Mouse (Mus musculus) adrenal gland, adult 18-20 months (tissue): Measurements from ENCODE around the gene Gal3st1. TPM values are rescaled to one million over a fixed set of nuclear protein-coding genes. Genes with fewer than 3 reads are reported as not detected.
A peak's percentile ranks its signal among the peaks of the same experiment; 100 is the strongest.
"Not testable (repeated sequence)": the region's sequence is repeated elsewhere in the genome, so short reads cannot be mapped to it uniquely, and the experiment has no call there.

Source experiments
- DNase-seq, 2 experiments: peaks; one replicate each; pipeline ENCODE4 v3.0.0; 2021 to 2022; ENCODE audit warnings: low spot score in 2 of 2
- long read RNA-seq, 2 experiments: library from polyadenylated mRNA; stranded (forward); transcript quantifications; one replicate each; pipeline ENCODE4 v2.0.0; 2021
- total RNA-seq, 2 experiments: library from RNA; stranded (reverse); gene quantifications; 1 replicate in 1 of 2; 2 replicates in 1 of 2; pipeline ENCODE4 v1.2.3; 2021

The Gal3st1 gene
- not detected for total RNA-seq
- long read RNA-seq, experiment 1: 0 reads
- long read RNA-seq, experiment 2: 0 reads

GRCm38 (mm10) chr11:3983291-3983862 is at the start of gene Gal3st1:
Gal3st1 (plus strand) TSS chr11:3983636.
- DNase-seq: no peak

- no peak for DNase-seq
Observed at GRCm38 (mm10) chr11:3933756-3934285, 49.6 kb upstream of the Gal3st1 start.

- no peak for DNase-seq
Observed at GRCm38 (mm10) chr11:3935135-3935534, 48.3 kb upstream of the Gal3st1 start.

GRCm38 (mm10) chr11:3936318-3936717 is 47.1 kb upstream of the Gal3st1 start:
- no peak for DNase-seq

GRCm38 (mm10) chr11:3937321-3937874 is 46.0 kb upstream of the Gal3st1 start:
- DNase-seq: no peak

- DNase-seq: no peak
Observed at GRCm38 (mm10) chr11:3941371-3941770, 42.1 kb upstream of the Gal3st1 start.

GRCm38 (mm10) chr11:3946386-3946785 is 37.0 kb upstream of the Gal3st1 start:
- DNase-seq: no peak

- DNase-seq: not testable (repeated sequence)
Observed at GRCm38 (mm10) chr11:3954876-3955275, 28.6 kb upstream of the Gal3st1 start.

GRCm38 (mm10) chr11:3955371-3955770 is 28.1 kb upstream of the Gal3st1 start:
- not testable (repeated sequence) for DNase-seq

- DNase-seq: no peak
Observed at GRCm38 (mm10) chr11:3960901-3961300, 22.5 kb upstream of the Gal3st1 start.

GRCm38 (mm10) chr11:3961761-3962160 is 21.7 kb upstream of the Gal3st1 start:
- DNase-seq: no peak

- no peak for DNase-seq
Observed at GRCm38 (mm10) chr11:3963155-3963554, 20.3 kb upstream of the Gal3st1 start.

- DNase-seq: peak; percentile 72 to 75
Observed at GRCm38 (mm10) chr11:3963610-3964415, 19.6 kb upstream of the Gal3st1 start, which contains the start of gene Pes1. Pes1 (plus strand) TSS chr11:3963975.

- DNase-seq: no peak
Observed at GRCm38 (mm10) chr11:3964416-3965172, 18.8 kb upstream of the Gal3st1 start.

- peak in 1 of 2 experiments; percentile 13 for DNase-seq
Observed at GRCm38 (mm10) chr11:3969837-3970236, 13.6 kb upstream of the Gal3st1 start.

GRCm38 (mm10) chr11:3970361-3970760 is 13.1 kb upstream of the Gal3st1 start:
- peak in 1 of 2 experiments; percentile 9 for DNase-seq

- peak in 1 of 2 experiments; percentile 14 for DNase-seq
Observed at GRCm38 (mm10) chr11:3973081-3973480, 10.4 kb upstream of the Gal3st1 start.

GRCm38 (mm10) chr11:3974311-3974710 is 9.1 kb upstream of the Gal3st1 start:
- no peak for DNase-seq

- no peak for DNase-seq
Observed at GRCm38 (mm10) chr11:3976678-3977077, 6.8 kb upstream of the Gal3st1 start, which contains the start of gene 4930556J24Rik. 4930556J24Rik (minus strand) TSS chr11:3976778.

- DNase-seq: no peak
Observed at GRCm38 (mm10) chr11:3978421-3978820, 5.0 kb upstream of the Gal3st1 start.

- DNase-seq: no peak
Observed at GRCm38 (mm10) chr11:3981536-3981935, 1.9 kb upstream of the Gal3st1 start.
